In genomic region chr2:12418534-12419261, GRCm38 (mm10) we compare ENCODE assay signal across 8 mouse cellular contexts. TPM values are rescaled to one million over a fixed set of nuclear protein-coding genes. Genes with fewer than 3 reads are reported as not detected.
A peak's percentile ranks its signal among the peaks of the same experiment; 100 is the strongest.
DNase-seq lines count a peak whose midpoint lies in the region; ATAC-seq and TF ChIP-seq lines count a peak whose summit lies in the region.

No protein-coding gene starts in this region.

- H3K9ac ChIP-seq in heart, embryonic 12.5 days: peak overlapping the region; percentile 94
- H3K9ac ChIP-seq in limb, embryonic 14.5 days (ENCODE audit: low read depth, low read length, severe bottlenecking): peak overlapping the region; percentile 71

- no peaks in the 10 kb centered on the region for H3K27me3 ChIP-seq in heart, embryonic 12.5 days (replicated peaks)
- H3K27me3 ChIP-seq in limb, embryonic 14.5 days (ENCODE audit: control insufficient read depth, insufficient read depth, low read length): no peaks in the 10 kb centered on the region
- no peaks in the 10 kb centered on the region for H3K27me3 ChIP-seq in myocyte (ENCODE audit: control insufficient read depth, insufficient read depth, insufficient read length)

- H3K4me1 ChIP-seq in heart, embryonic 12.5 days (replicated peaks): peaks cover 18% of the 10 kb centered on the region
- peaks cover 7% of the 10 kb centered on the region; the same call in 1 of the 2 replicates for H3K4me1 ChIP-seq in brown adipose tissue, adult 24 weeks (ENCODE audit: control insufficient read depth, insufficient read depth, insufficient read length, low read length)
- H3K4me1 ChIP-seq in limb, embryonic 14.5 days (ENCODE audit: control insufficient read depth, insufficient read depth, low read length): peaks cover 8% of the 10 kb centered on the region; the same call in 1 of the 2 replicates

- H3K4me2 ChIP-seq in heart, embryonic 12.5 days: peak overlapping the region; percentile 93
- peak overlapping the region; percentile 65 for H3K4me2 ChIP-seq in limb, embryonic 14.5 days (replicated peaks; ENCODE audit: low read depth, low read length, severe bottlenecking)
- H3K4me2 ChIP-seq in myocyte (ENCODE audit: low read depth): peak overlapping the region; percentile 89

- H3ac ChIP-seq in myocyte (ENCODE audit: control insufficient read depth, insufficient read length): peak overlapping the region; percentile 87

- H3K9me3 ChIP-seq in heart, embryonic 12.5 days (replicated peaks): no peaks in the 10 kb centered on the region
- no peaks in the 10 kb centered on the region for H3K9me3 ChIP-seq in limb, embryonic 14.5 days (ENCODE audit: control insufficient read depth, low read length)

- H3K36me3 ChIP-seq in heart, embryonic 12.5 days: no peaks in the 10 kb centered on the region
- no peaks in the 10 kb centered on the region for H3K36me3 ChIP-seq in limb, embryonic 14.5 days (ENCODE audit: control insufficient read depth, insufficient read depth, low read length)
- H3K36me3 ChIP-seq in myocyte (ENCODE audit: control insufficient read depth, insufficient read depth): no peaks in the 10 kb centered on the region

- peaks cover 29% of the 10 kb centered on the region for H3K79me2 ChIP-seq in myocyte (ENCODE audit: control insufficient read depth, insufficient read depth)

- TF ChIP-seq POLR2A in limb, embryonic 14.5 days (IDR thresholded peaks at IDR 0.05; ENCODE audit: borderline replicate concordance, extremely low read depth, insufficient read depth, insufficient read length): no peak
- TF ChIP-seq POLR2A in myocyte (IDR thresholded peaks at IDR 0.05; ENCODE audit: insufficient read length, low read depth): no peak

- H3K27ac ChIP-seq in heart, embryonic 12.5 days (ENCODE audit: poor library complexity, severe bottlenecking): peak overlapping the region; percentile 81
- peak overlapping the region; percentile 63 for H3K27ac ChIP-seq in brown adipose tissue, adult 24 weeks (replicated peaks; ENCODE audit: low read depth, low read length)
- H3K27ac ChIP-seq in limb, embryonic 14.5 days (replicated peaks; ENCODE audit: low read depth, low read length): 0 out of 2 replicates have a peak overlapping the region, but pooled peaks have one; percentile 29

- intact Hi-C loops in heart, postnatal 25 days (cut with DNase I): no loop called here
- intact Hi-C loops in gastrocnemius, postnatal 14 days (cut with DNase I; ENCODE audit: low total_unique reads): no loop called here

- H3K4me3 ChIP-seq in heart, embryonic 12.5 days: peak overlapping the region; percentile 91
- H3K4me3 ChIP-seq in brown adipose tissue, adult 24 weeks (ENCODE audit: insufficient read depth, low read depth, low read length): peak overlapping the region; percentile 90
- H3K4me3 ChIP-seq in limb, embryonic 14.5 days (replicated peaks; ENCODE audit: low read length): peak overlapping the region; percentile 75
- peak overlapping the region; percentile 96 for H3K4me3 ChIP-seq in myocyte

- no peak for DNase-seq in heart, postnatal 25 days (ENCODE audit: low spot score)
- DNase-seq in CD4-positive helper T cell, adult 2 months (ENCODE audit: low read depth, low spot score): peak; percentile 32
- DNase-seq in gastrocnemius, postnatal 14 days: peak; percentile 21
- peak; percentile 8 for DNase-seq in limb, embryonic 14.5 days (ENCODE audit: low spot score)
- peak; percentile 30 for DNase-seq in yolk sac, embryonic 10.5 days (ENCODE audit: low spot score)

- peak; percentile 78 for ATAC-seq in heart, embryonic 12.5 days (ENCODE audit: insufficient number of reproducible peaks, low FRiP score)
- ATAC-seq in limb, embryonic 14.5 days (ENCODE audit: low FRiP score, low read depth): peak; percentile 60

- under 1% methylated on average over 40 of the region's 40 CpGs for WGBS in heart, embryonic 12.5 days
- WGBS in limb, embryonic 14.5 days: under 1% methylated on average over 36 of the region's 40 CpGs

TF ChIP-seq in myocyte, 11 proteins besides CTCF, POLR2A, EP300 and RAD21:
- no peak for TF ChIP-seq REST (IDR thresholded peaks at IDR 0.05; ENCODE audit: insufficient read depth, insufficient read length)
- no peak for TF ChIP-seq TCF12 (IDR thresholded peaks at IDR 0.05; ENCODE audit: insufficient read depth, poor library complexity, severe bottlenecking)
- TF ChIP-seq SRF (IDR thresholded peaks at IDR 0.05; ENCODE audit: control insufficient read depth, insufficient read length, low read depth): no peak
- TF ChIP-seq E2F4 (IDR thresholded peaks at IDR 0.05; ENCODE audit: insufficient read depth): no peak
- TF ChIP-seq MAX (IDR thresholded peaks at IDR 0.05; ENCODE audit: low read depth): no peak
- TF ChIP-seq CEBPB (IDR thresholded peaks at IDR 0.05; ENCODE audit: insufficient read depth, poor library complexity, severe bottlenecking): no peak
- TF ChIP-seq MYOD1 (IDR thresholded peaks at IDR 0.05; ENCODE audit: control insufficient read depth in 1 of 3, insufficient read length in 2 of 3, low read depth in 2 of 3): no peak
- TF ChIP-seq MYOG (IDR thresholded peaks at IDR 0.05; ENCODE audit: control insufficient read depth in 1 of 3, insufficient read depth in 1 of 3, insufficient read length in 2 of 3, low read depth in 2 of 3): no peak
- no peak for TF ChIP-seq TCF3 (IDR thresholded peaks at IDR 0.05; ENCODE audit: insufficient read length, low read depth)
- TF ChIP-seq POLR2AphosphoS2 (IDR thresholded peaks at IDR 0.05; ENCODE audit: insufficient read length, low read depth): no peak
- TF ChIP-seq USF1 (IDR thresholded peaks at IDR 0.05; ENCODE audit: low read depth): no peak

RNA-seq across cellular contexts. Expression of gene Mindy3, which starts 0.6 kb away (rescaled TPM):
- 29.4 and 31.7 TPM in 2 replicates for polyA plus RNA-seq in heart, embryonic 12.5 days (2016; fragmentation: Nextera tagmentation; extraction: Ambion mirVana)
- 10 to 100 TPM; 19.0 to 19.1 TPM for total RNA-seq in heart, postnatal 25 days (2021)
- polyA plus RNA-seq in brown adipose tissue, adult 24 weeks (2012; ENCODE audit: insufficient read depth, insufficient read length, missing spikeins): 31.1 and 38.9 TPM in 2 replicates
- 10 to 100 TPM; 11.9 to 12.1 TPM for total RNA-seq in gastrocnemius, postnatal 14 days (2021)
- 36.9 and 37.1 TPM in 2 replicates for polyA plus RNA-seq in limb, embryonic 14.5 days (2012; rRNA removed)
- polyA plus RNA-seq in limb, embryonic 14.5 days (2014; fragmentation: Nextera tagmentation; extraction: Ambion mirVana): 22.6 and 25.4 TPM in 2 replicates
- 19.1 TPM for polyA plus RNA-seq in myocyte (2012; fragmentation: generic; extraction: Trizol)

Comparison
In these comparisons a context has a peak if more than half of its experiments do, and no peak if none do; other contexts are left out.
1. H3K27ac ChIP-seq: peak in every context shown above with its lines; median percentile 81 in heart, embryonic 12.5 days; 63 in brown adipose tissue, adult 24 weeks; 29 in limb, embryonic 14.5 days.